Mouse (Mus musculus) embryo, embryonic 9.5 days (tissue): Measurements from ENCODE around the gene Ackr1.
"Not testable (repeated sequence)": the region's sequence is repeated elsewhere in the genome, so short reads cannot be mapped to it uniquely, and the experiment has no call there.

Experiments used
- DNase-seq: peaks from one replicate; pipeline ENCODE4 v3.0.0-alpha.2; 2017; ENCODE audit errors: extremely low spot score

Gene Ackr1

DNA sequence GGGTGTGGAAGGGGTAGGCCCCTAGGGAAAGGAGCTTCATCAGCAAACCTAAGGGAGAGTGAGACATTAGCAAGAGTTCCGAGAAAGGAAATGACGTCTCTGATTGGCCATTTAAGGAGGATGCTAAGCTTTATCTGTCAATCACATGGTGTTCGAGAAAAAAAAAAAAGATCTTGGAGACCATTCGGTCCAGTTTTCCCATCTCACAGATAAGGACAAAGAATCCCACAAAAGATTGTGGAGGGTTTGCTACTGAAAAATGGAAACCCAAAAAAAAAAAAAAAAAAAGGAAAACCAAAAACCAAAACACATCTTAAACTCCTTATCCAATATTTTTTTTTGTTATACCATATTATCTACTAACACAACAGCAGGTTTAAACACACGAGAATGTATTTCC lies 15.6 kb upstream of the Ackr1 start:
- no peak for DNase-seq

DNA sequence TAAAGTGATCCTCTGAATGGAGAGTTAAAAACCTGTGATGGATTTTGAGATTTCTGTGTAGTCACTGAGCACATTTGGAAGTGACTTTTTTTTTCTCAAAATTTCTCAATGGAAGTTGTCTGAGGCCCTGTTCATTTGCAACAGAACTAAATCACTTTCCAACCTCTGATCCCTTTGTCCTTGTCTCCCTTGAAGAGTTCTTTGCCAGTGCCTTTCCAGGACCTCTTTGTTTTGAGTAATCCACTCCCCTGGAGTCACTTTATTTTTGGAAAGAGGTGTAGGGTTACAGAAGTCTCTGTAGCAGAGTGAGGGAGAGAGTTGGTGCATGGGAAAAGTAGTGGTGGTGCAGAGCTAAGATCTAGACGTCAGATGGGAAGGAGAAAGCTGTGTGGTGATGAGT lies 15.0 kb upstream of the Ackr1 start:
- DNase-seq = peak; percentile 24

DNA sequence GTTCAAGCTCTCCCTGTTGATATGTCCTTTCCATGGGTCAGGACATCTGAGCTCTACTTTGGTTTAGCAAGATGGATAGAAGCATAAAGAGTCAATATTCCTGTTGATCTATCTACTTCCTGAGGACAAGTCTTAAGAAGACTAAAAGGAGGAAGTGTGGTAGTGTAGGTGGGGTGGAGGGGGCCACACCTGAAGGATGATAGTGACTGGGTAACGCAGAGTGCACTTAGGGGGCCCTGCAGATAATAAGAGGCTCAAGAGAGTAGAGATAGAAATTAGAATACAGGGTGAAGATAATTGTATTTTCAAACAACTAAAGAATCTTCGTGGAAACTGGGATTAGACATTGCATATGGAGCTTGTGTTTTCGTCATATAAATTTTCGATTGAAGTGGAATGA lies 11.6 kb upstream of the Ackr1 start:
- no peak for DNase-seq

DNA sequence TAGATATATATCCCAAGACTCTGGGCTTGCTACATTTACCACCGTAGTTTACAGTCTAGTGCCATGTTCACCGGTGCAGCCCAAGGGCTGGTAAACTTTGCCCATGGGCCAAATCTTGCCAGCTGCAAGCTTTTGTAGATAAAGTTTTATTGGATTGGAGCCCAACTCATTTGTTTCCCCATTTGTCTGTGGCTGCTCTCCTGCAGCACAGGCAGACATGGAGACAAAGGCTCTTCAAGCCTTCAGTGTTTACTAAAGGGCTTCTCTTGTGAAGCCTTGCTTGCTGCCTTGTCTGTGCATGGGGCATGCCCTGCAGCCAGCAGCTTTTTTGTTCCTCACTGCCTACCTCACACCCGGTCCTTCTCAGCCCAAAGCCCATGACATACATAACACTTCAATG lies 10.4 kb upstream of the Ackr1 start:
- DNase-seq = no peak

DNA sequence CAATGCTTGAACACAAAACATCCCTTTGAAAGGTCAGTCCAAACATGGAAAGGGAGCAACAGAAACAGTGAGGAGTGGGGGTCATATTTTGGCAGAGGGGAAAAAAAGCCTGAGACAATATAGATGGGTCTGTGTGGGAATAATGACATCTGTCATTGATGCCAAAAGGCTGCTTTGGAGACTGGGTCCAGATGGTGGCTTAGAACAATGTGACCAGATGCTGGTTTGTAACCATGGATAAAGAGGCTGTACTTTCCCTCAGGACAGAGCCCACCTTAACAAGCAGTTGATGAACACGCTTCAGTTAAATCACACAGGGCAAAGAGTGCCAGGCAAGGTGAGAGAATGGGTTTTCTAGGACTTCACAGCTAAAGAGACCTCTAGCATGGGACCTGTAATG lies 8.9 kb upstream of the Ackr1 start:
- no peak for DNase-seq

DNA sequence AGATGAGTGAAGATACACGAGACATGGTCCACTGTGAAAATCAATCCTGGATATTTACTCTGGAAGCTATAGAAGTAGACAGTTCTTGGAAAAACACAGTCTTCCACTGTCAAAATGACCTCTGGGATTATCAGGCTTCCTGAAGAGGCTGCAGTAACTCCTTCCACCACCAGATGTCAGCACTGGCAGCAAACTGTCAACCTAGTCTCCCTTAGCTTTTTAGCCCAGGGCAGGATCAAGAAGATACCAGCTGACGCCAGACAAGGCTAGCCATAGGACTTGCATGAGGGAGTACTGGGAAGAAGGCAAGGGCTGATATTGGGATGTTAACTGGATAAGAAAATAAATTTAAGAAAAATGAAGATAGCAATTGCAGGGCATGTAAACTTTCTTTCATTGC lies 6.0 kb upstream of the Ackr1 start:
- peak; percentile 70 for DNase-seq

DNA sequence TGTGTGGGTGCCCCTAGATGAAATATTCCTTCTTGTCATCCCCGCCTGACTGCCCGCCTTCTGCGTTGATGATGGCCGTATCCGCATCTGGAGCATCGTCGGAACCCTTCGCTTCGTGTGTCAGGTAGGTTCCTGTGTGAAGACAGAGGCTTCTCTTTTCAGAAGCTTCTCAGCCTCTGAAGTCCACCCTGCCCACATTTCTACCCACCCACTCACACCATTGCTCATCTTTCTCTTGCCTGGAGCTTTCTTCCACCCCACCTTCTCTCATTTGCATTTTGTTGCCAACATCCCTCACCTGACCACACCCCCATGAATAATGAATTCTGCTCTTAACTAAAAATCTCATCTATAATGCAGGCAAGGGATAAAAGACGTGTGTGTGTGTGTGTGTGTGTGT lies 3.5 kb upstream of the Ackr1 start:
- DNase-seq = no peak

DNA sequence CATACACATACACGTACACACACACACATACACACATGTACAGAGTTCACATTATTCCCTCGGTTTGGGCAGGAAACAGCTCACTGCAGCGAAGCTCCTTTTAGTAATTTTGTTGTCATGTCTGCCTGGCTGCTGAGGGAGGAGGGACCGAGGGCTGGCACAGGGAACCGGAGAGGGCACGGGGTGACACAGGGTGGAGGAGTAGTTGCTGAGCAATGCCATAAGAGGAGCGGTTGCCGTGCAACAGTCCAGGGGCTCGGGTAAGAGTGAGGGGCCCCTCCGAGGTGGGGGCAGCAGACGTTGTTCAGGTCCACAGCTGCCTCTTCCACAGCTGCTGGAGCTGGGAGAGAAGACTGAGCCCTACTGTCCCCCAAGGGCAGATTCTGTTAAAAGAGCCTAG lies 2.4 kb upstream of the Ackr1 start:
- DNase-seq = no peak

DNA sequence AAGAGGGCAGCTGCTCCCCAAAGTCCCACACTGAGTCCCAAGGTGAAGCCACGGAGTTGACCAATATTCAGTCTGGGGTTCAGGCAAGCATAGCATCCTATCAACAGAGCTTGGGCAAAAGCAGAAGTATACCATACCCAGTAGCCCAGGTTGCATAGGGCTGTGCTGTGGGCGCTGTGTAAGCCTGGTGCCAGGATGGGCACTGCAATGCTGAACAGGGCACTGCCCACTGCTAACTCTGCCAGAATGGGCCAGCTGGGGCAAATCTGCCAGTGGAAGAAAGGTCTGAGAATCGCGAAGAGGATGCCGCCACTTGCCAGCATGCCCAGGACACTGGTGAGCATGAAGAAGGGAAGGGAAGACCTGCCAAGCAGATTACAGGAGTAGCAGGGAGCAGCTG lies 1.1 kb downstream of the Ackr1 start:
- DNase-seq = no peak

DNA sequence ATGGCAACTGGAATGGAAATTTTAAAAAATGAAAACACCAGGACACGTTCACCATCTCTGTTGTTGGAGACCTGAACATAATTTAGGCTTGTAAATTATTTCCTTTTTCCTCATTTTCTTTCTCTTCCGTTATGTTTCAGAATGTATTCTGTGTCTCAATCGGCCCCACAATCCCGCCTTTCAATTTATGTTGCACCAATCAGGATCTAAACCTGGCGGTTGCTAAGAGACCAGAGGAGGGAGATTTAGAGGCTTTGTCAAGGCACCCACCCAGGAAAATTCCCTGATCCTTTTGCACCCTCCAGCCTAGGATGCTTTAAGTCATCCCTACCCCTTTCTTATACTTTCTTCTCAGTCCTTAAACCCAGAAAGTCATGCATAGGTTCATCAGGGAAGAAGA lies 3.8 kb downstream of the Ackr1 start:
- DNase-seq = no peak

DNA sequence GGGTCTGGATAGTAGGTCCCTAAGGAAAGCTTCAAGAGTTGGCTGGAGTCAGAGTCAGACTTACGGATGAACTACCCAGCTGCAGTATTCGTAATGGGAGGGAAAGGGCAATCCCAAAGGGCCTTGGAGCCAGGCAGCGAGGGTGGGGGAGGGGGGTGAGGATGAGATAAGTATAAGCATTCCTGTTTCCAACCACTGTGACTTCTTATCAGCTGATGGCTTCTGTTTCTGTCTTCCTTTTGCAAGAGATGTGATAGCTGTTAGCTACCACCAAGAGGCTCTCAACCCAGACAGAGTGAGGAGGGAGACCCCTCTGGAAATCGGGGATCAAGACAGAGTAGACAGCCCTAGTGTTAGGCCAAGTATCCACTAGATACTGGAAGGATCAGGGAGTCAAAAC lies 4.4 kb downstream of the Ackr1 start:
- no peak for DNase-seq

DNA sequence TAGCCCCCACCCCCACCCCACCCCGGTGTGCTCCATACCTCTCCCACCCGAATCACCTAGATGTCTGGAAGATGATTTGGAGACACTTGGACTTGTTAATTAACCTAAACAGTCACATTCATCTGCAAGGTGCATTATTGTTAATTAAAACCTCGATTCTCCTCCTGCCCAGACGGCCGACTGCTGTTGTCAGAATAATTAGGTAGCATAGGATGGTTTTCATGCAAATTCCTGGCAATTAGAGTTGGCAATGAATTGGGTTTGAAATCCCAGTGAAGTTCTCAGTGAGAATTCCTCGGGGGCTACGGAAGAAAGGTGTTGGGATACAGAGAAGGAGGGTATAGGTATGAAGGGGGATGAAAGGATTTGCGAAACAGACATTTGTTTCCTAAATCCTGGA lies 5.1 kb downstream of the Ackr1 start:
- DNase-seq = no peak

DNA sequence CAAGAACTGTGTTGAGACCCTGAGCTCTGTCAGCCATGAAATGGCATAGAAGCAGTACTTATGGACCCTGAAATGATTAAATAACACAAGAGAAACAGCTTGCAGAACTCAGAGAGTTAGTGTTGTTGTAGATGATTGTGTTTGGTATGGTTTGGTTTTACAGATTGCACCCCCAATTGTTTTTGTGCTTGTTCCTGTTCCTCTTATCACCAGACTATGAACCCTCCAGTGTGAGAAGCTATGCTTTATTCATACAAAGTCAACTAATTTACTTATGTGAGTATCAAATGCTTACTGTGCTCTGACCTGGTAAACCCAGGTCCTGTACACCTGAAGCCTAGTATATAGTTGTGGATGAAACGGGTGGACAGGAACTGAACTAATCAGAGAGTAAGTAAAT lies 7.0 kb downstream of the Ackr1 start:
- DNase-seq = no peak

DNA sequence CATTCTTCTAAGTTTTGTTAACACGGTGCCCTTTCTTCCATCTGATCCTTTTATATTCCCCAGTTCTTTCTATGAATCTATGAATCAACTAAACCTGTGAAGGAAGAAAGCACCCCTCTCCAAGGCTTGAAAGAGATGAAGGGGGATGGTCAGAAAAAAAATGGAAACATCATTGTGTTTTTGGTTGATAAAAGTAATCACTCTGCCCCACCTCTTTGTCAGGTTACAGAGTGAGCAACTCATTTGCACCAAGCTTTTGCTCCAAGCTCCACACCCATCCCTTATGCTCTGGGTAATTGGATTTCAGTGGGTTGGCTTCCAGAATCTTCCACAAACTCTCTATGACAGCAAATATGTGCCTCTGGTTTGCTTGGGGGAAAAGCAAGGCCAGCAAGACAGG lies 8.2 kb downstream of the Ackr1 start:
- no peak for DNase-seq

DNA sequence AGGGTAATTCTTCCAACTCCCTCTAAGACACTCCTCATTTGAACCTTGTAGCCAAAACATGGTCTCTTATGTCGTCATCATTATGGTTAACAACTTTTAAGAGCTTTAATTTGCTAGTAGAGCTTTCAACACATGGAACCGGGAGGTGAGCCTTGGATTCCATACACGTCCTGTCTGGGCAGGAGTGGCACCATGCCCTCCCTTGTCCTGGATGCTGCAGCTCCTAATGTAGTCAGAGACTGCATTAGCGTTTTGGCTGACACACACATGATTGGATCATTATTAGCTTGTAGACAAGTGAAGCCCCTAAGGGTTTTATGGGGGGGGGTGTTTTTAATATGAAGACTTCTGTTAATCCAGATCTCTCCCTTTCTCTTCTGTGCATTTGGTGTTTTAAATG lies 8.6 kb downstream of the Ackr1 start:
- no peak for DNase-seq

DNA sequence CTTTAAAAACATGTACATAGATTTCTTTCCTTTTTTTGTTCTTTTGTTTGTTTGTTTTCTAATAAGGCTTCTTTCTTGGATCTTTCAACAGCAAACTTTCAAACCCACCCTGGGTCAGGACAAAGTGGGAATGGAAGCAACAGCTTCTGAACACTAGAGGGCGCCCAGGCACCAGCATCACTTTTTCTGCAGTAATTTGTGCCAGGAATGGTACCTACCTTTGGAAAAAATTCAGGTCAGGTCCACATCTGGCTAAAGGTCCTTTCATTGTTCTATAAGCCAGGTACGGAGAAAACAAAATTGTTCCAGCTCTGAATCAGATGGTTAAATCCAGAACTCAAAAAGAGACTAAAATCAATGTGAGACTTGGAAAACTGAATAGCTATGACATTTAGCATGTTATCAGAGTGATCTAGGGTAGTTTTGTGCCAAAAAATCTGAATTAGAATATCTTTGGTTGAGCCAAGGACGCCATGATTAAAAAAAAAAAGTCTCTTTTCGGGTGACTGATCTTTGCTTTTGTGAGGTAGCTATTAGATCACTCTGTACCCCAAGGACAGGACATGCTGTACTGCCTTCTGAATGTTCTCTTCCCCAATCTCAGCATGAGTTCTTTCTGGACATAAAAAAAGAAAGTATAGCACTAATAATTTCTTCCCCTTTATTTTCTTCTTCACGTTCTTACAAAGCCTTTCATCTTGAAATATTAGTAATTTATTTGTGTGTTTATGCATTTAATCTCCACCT lies 9.5 kb downstream of the Ackr1 start:
- peak; percentile 56 for DNase-seq

DNA sequence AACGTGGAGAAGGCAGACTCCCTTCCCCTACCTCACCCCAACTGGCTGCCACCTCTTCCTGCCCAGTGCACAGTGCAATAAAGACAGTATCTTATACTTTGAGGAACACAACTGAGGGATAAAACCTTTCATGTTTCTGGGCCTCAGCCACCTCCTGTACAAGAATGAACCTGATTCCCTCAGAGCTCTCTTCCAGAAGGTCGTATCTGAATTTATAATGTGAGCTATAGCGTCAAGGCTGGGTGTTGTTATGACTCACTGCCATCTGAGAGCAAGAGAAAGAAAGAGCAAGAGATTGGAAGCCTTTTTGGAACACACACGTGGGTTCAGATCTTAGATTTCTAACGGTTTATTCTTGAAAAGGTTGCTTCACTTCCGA lies 11.3 kb downstream of the Ackr1 start:
- no peak for DNase-seq

DNA sequence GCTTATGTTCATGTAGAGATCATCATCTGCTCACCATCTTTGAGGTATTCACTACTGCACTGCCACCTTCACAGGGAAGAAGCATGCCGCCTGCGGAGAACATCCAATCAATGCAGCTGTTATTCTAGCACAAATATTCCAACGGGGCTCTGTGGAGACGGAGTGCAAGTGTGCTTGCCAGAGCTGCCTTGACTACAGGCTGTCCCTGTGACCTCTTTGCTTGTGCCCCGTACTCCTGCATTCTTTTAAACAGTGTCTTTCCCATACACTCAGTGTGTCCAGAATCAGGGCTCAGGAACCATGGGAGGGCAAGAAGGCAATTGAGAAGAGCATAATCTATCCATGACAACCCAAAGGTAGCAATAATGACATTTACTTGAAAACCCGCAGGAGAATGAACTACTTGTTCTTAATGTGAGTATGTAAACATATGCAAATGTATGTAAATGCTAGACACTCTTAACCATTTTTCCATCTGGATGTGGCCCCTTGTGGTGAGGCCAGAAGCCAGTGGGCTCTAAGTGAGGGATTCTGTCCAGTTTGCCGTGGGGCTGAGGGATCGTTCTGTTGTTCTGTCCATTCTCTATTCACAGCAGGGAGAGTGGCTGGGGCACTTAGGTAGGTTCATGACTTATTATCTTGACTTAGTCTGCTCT lies 11.8 kb downstream of the Ackr1 start:
- DNase-seq = no peak

DNA sequence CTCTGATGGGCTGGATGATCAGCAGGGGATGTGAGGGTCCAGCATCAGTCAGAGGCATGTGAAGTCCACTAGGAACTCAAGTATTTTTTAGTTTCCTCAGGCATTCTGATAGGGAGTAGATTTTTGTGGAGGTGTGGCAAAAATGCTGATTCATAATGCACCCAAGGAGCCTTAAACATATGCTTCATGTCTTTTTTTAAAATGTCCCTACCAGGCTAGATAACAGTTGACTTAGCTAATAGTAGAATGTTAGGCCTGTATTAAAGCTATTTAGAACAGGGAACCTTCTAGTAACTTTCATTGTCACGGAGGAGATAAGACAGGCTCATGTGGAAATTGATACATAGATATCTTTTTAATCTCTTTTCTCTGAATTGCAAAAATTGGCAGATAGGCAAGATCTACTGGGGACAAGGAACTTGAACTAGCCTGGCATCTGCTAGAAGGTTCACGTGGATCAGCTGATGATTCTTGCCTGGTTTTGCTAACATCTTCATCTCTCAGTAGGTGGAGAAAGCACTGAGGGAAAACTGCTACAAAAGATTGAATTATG lies 15.5 kb downstream of the Ackr1 start:
- no peak for DNase-seq

DNA sequence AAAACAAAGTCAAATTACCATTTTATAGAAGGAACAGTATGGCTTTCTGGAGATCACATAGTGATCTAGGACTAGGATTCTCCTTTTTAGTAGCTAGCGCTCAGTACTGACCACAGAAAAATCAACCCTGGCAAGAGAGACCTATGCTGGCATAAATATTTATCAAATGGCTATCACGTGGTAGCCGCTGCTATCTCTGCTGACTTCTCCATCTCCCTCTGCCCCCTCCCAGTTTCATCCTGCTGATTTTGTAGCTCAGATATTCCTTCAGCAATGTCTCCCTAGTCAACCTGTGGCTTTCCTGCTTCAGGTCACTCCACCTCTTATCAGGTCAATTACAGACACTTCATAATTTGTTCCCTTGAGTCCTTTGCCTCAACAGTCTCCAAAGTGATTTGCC lies 17.8 kb downstream of the Ackr1 start:
- DNase-seq = no peak

DNA sequence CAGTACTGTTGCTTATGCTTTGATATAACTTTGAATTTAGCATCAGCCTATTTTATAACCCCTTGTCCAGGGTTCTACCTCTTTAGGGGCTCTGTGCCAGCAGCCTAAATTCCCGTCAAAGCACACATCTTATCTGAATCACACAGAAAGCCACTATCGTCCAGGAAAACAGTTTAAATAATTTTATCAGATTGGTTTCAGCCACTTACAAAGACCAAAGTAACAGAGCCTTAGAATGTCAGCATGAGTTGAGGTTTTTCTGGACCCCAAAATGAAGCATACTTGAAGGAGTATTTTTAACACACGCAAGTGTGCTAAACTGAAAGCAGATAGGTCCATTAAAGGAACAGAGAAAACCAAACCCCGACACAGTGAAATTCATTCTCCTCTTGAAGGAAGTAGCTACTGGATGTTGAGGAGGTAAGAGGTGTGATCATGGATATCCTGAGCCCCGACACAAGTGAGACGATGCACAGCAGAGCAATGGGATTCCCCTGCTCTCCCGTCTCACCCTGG lies 20.0 kb downstream of the Ackr1 start:
- not testable (repeated sequence) for DNase-seq

DNA sequence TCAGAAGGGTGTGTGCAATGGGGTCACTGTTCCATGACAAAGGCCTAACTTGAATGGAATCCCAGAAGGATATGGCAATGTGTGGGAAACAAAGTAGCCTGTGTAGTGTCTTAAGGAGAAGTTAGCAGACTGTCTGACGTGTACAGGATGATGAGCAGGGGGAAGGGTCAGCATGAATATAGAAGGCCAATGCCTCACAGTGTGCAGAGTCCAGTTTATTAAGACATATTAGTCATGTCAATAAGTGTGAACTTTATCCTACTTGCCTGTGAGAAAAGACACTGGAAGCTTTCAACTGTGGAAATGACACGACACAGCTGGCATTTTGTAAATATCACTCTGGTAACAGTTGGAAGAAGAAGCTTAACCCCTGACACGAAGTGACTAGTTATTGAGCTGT lies 30.8 kb downstream of the Ackr1 start:
- DNase-seq = not testable (repeated sequence)
